Mouse (Mus musculus) liver, embryonic 12.5 days (tissue): ENCODE measurements around the gene Cnp. TPM values are rescaled to one million over a fixed set of nuclear protein-coding genes. Genes with fewer than 3 reads are reported as not detected.
"Not testable (repeated sequence)": the region's sequence is repeated elsewhere in the genome, so short reads cannot be mapped to it uniquely, and the experiment has no call there.

Source experiments
- ATAC-seq: fragments of 200-750 bp; cut with Nextera tagmentation; 2 replicates; pipeline ENCODE4 v1.8.0; 2017; ENCODE audit warnings: moderate number of reproducible peaks, mild to moderate bottlenecking, moderate library complexity
- H3K27ac ChIP-seq: fragments of 300-500 bp; sonication (generic); 2 replicates; pipeline ENCODE4 v1.5.1; 2016; ENCODE audit warnings: mild to moderate bottlenecking
- H3K27me3 ChIP-seq: fragments of 300-500 bp; sonication (generic); replicated peaks from 2 replicates; pipeline ENCODE4 v1.6.1; 2016; ENCODE audit warnings: mild to moderate bottlenecking, moderate library complexity
- H3K36me3 ChIP-seq: fragments of 300-500 bp; sonication (generic); 2 replicates; pipeline ENCODE4 v1.6.1; 2016; ENCODE audit warnings: mild to moderate bottlenecking, moderate library complexity
- H3K4me1 ChIP-seq: fragments of 300-500 bp; sonication (generic); 2 replicates; pipeline ENCODE4 v1.6.1; 2016
- H3K4me2 ChIP-seq: fragments of 300-500 bp; sonication (generic); 2 replicates; pipeline ENCODE4 v1.6.1; 2016; ENCODE audit warnings: mild to moderate bottlenecking, moderate library complexity
- H3K4me3 ChIP-seq: fragments of 300-500 bp; sonication (generic); 2 replicates; pipeline ENCODE4 v1.5.1; 2016; ENCODE audit warnings: mild to moderate bottlenecking, moderate library complexity
- H3K9ac ChIP-seq: fragments of 300-500 bp; sonication (generic); 2 replicates; pipeline ENCODE4 v1.6.1; 2016; ENCODE audit warnings: mild to moderate bottlenecking, moderate library complexity
- H3K9me3 ChIP-seq: fragments of 300-500 bp; sonication (generic); replicated peaks from 2 replicates; pipeline ENCODE4 v1.6.1; 2016; ENCODE audit warnings: mild to moderate bottlenecking, moderate library complexity
- WGBS: fragments of 180-500 bp; shearing (Covaris S2); methylation state at CpG from one replicate; pipeline ENCODE4 v1.1.7; 2016; ENCODE audit not compliant: insufficient replicate concordance; 5-methylcytosine and 5-hydroxymethylcytosine counted together
- polyA plus RNA-seq: library from polyadenylated mRNA; unstranded; fragments of >200 nt; fragmentation: Nextera tagmentation; extraction: Ambion mirVana; gene quantifications from 2 replicates; pipeline ENCODE4 v1.2.1, GENCODE M21; 2016

Gene Cnp
- polyA plus RNA-seq = 12.9 and 15.1 TPM in 2 replicates

- peak within 1 kb of the TSS; percentile 45; the same call in 1 of the 2 replicates for H3K27ac ChIP-seq
- ATAC-seq = peak; percentile 61
- peak within 1 kb of the TSS; percentile 70 for H3K4me3 ChIP-seq
- H3K9me3 ChIP-seq = no peaks in the 10 kb centered on the region
- peaks cover 16% of the 10 kb centered on the region for H3K36me3 ChIP-seq
- peak within 1 kb of the TSS; percentile 69 for H3K9ac ChIP-seq
- H3K4me2 ChIP-seq = peak within 1 kb of the TSS; percentile 88
- H3K4me1 ChIP-seq = peaks cover 42% of the 10 kb centered on the region
- H3K27me3 ChIP-seq = peaks cover 12% of the 10 kb centered on the region
- WGBS = 1% methylated on average over 47 of the region's 47 CpGs
Measured at GRCm38 (mm10) chr11:100574708-100575483, at the start of gene Cnp. Cnp (plus strand) TSS chr11:100574904.

GRCm38 (mm10) chr11:100524987-100525630 is 49.6 kb upstream of the Cnp start:
- Histone ChIP-seq H3K27ac (peak overlapping the region; percentile 13; the same call in 1 of the 2 replicates), H3K4me1 (peaks cover 43% of the 10 kb centered on the region), H3K27me3 (no peaks in the 10 kb centered on the region), H3K9me3 (no peaks in the 10 kb centered on the region), H3K9ac (peak overlapping the region; percentile 30), H3K36me3 (peaks cover 55% of the 10 kb centered on the region), H3K4me2 (peak overlapping the region; percentile 86), H3K4me3 (peak overlapping the region; percentile 84; the same call in 1 of the 2 replicates)
- no peak for ATAC-seq
- 48% methylated on average over 11 of the region's 11 CpGs for WGBS

GRCm38 (mm10) chr11:100526052-100526816 is 48.5 kb upstream of the Cnp start:
- peak overlapping the region; percentile 84 for H3K4me3 ChIP-seq
- H3K4me1 ChIP-seq = peaks cover 43% of the 10 kb centered on the region
- peak overlapping the region; percentile 86 for H3K4me2 ChIP-seq
- H3K9ac ChIP-seq = peak overlapping the region; percentile 83
- H3K27ac ChIP-seq = no peak overlapping the region
- WGBS = 43% methylated on average over 15 of the region's 15 CpGs
- no peaks in the 10 kb centered on the region for H3K27me3 ChIP-seq
- ATAC-seq = no peak
- H3K36me3 ChIP-seq = peaks cover 44% of the 10 kb centered on the region
- no peaks in the 10 kb centered on the region for H3K9me3 ChIP-seq

GRCm38 (mm10) chr11:100527066-100527457 is 47.6 kb upstream of the Cnp start:
- under 1% methylated on average over 26 of the region's 26 CpGs for WGBS
- ATAC-seq = peak; percentile 24
- Histone ChIP-seq H3K36me3 (peaks cover 36% of the 10 kb centered on the region), H3K4me3 (peak overlapping the region; percentile 84), H3K27ac (peak overlapping the region; percentile 84), H3K27me3 (no peaks in the 10 kb centered on the region), H3K4me2 (peak overlapping the region; percentile 86), H3K9ac (peak overlapping the region; percentile 83), H3K9me3 (no peaks in the 10 kb centered on the region), H3K4me1 (peaks cover 43% of the 10 kb centered on the region)

GRCm38 (mm10) chr11:100527458-100528374 is 47.0 kb upstream of the Cnp start, which contains the start of gene Acly:
Acly (minus strand) TSS chr11:100528000.
- Histone ChIP-seq H3K36me3 (peaks cover 29% of the 10 kb centered on the region), H3K27me3 (no peaks in the 10 kb centered on the region), H3K27ac (peak within 1 kb of the TSS; percentile 84), H3K4me2 (peak within 1 kb of the TSS; percentile 86), H3K9me3 (no peaks in the 10 kb centered on the region), H3K4me3 (peak within 1 kb of the TSS; percentile 84), H3K4me1 (peaks cover 43% of the 10 kb centered on the region), H3K9ac (peak within 1 kb of the TSS; percentile 83)
- WGBS = under 1% methylated on average over 51 of the region's 54 CpGs
- peak; percentile 96 for ATAC-seq

- peak overlapping the region; percentile 65 for H3K9ac ChIP-seq
- H3K9me3 ChIP-seq = no peaks in the 10 kb centered on the region
- WGBS = 26% methylated on average over 19 of the region's 19 CpGs
- peak overlapping the region; percentile 83 for H3K27ac ChIP-seq
- peaks cover 43% of the 10 kb centered on the region for H3K4me1 ChIP-seq
- H3K4me2 ChIP-seq = peak overlapping the region; percentile 86
- H3K4me3 ChIP-seq = peak overlapping the region; percentile 84
- ATAC-seq = peak; percentile 14; the same call in 1 of the 2 replicates
- peaks cover 21% of the 10 kb centered on the region for H3K36me3 ChIP-seq
- H3K27me3 ChIP-seq = no peaks in the 10 kb centered on the region
Measured at GRCm38 (mm10) chr11:100528375-100529165, 46.1 kb upstream of the Cnp start.

GRCm38 (mm10) chr11:100533871-100534270 is 40.8 kb upstream of the Cnp start:
- WGBS = 70% methylated on average over 6 of the region's 6 CpGs

GRCm38 (mm10) chr11:100534411-100534810 is 40.3 kb upstream of the Cnp start:
- WGBS = 73% methylated on average over 2 of the region's 2 CpGs
- not testable (repeated sequence) for H3K4me2 ChIP-seq, H3K9ac ChIP-seq, H3K36me3 ChIP-seq, H3K27me3 ChIP-seq, H3K4me3 ChIP-seq, H3K9me3 ChIP-seq, ATAC-seq, H3K4me1 ChIP-seq, H3K27ac ChIP-seq

More at GRCm38 (mm10) chr11:100533871-100534270, 40.8 kb upstream of the Cnp start:
- peaks cover under 1% of the 10 kb centered on the region for H3K4me1 ChIP-seq
- peaks cover 6% of the 10 kb centered on the region; the same call in 1 of the 2 replicates for H3K27me3 ChIP-seq
- no peak for ATAC-seq
- no peak overlapping the region for H3K4me3 ChIP-seq
- H3K4me2 ChIP-seq = no peak overlapping the region
- no peaks in the 10 kb centered on the region for H3K9me3 ChIP-seq
- no peaks in the 10 kb centered on the region for H3K36me3 ChIP-seq
- H3K27ac ChIP-seq = no peak overlapping the region
- H3K9ac ChIP-seq = no peak overlapping the region

- ATAC-seq, H3K9me3 ChIP-seq, H3K4me3 ChIP-seq, H3K27me3 ChIP-seq, H3K4me2 ChIP-seq, H3K36me3 ChIP-seq, H3K4me1 ChIP-seq, H3K9ac ChIP-seq, H3K27ac ChIP-seq: not testable (repeated sequence)
- WGBS = 85% methylated on average over 6 of the region's 6 CpGs
Measured at GRCm38 (mm10) chr11:100534821-100535220, 39.9 kb upstream of the Cnp start.

GRCm38 (mm10) chr11:100535996-100536395 is 38.7 kb upstream of the Cnp start:
- H3K4me2 ChIP-seq = no peak overlapping the region
- 42% methylated on average over 1 of the region's 1 CpGs for WGBS
- H3K9me3 ChIP-seq = no peaks in the 10 kb centered on the region
- H3K9ac ChIP-seq = no peak overlapping the region
- peaks cover 7% of the 10 kb centered on the region for H3K4me1 ChIP-seq
- no peak overlapping the region for H3K4me3 ChIP-seq
- H3K36me3 ChIP-seq = no peaks in the 10 kb centered on the region
- no peak overlapping the region for H3K27ac ChIP-seq
- peaks cover 6% of the 10 kb centered on the region; the same call in 1 of the 2 replicates for H3K27me3 ChIP-seq
- no peak for ATAC-seq
